Mouse (Mus musculus) bone marrow macrophage, adult 2 months (primary cell): ENCODE data around the gene Kctd15.

Source experiments
- CTCF ChIP-seq: IDR thresholded peaks from 2 replicates; pipeline ENCODE4 v1.5.1; 2012; ENCODE audit warnings: low read depth, mild to moderate bottlenecking, low read length, moderate library complexity
- POLR2A ChIP-seq: IDR thresholded peaks from 2 replicates; pipeline ENCODE4 v1.6.1; 2012; ENCODE audit warnings: mild to moderate bottlenecking, low read depth, low read length, borderline replicate concordance

GRCm38 (mm10) chr7:34685801-34686200 lies 29.3 kb upstream of the Kctd15 start:
- TF ChIP-seq CTCF (no peak), POLR2A (no peak)
